Comparison of ENCODE assay signal across 20 mouse cellular contexts in genomic region chr7:39864781-39865180, GRCm38 (mm10).
DNase-seq lines count a peak whose midpoint lies in the region; ATAC-seq and TF ChIP-seq lines count a peak whose summit lies in the region.
"Had no signal": no experiment of that assay in that cellular context is flagged by ENCODE, and none has a peak within 500 bp of the region (broad histone marks: within the 10 kb centered on the region; RNA-seq: fewer than 3 reads in every experiment).

No protein-coding gene starts in this region.

- no peak overlapping the region for H3K4me3 ChIP-seq in kidney, adult 2 months (ENCODE audit: insufficient read depth, low read depth, low read length)
- no peak overlapping the region for H3K4me3 ChIP-seq in kidney, embryonic 16.5 days (ENCODE audit: low read length)
- H3K4me3 ChIP-seq: embryonic facial prominence, embryonic 12.5 days; forebrain, embryonic 15.5 days; heart, embryonic 13.5 days; hindbrain, embryonic 13.5 days had no signal

- no peak for TF ChIP-seq POLR2A in kidney, adult 2 months (IDR thresholded peaks at IDR 0.05; ENCODE audit: low read depth, low read length)

- H3K9ac ChIP-seq in kidney, embryonic 16.5 days (replicated peaks; ENCODE audit: low read length), result no peak overlapping the region
- H3K9ac ChIP-seq: embryonic facial prominence, embryonic 12.5 days; forebrain, embryonic 15.5 days; heart, embryonic 13.5 days; hindbrain, embryonic 13.5 days had no signal

- no peak for ATAC-seq in kidney, embryonic 16.5 days (ENCODE audit: low FRiP score, low TSS enrichment)
- ATAC-seq: activated CD4-positive, CD25-positive, alpha-beta regulatory T cell, adult 4 months; forebrain, embryonic 15.5 days; Patski had no signal

- no peaks in the 10 kb centered on the region for H3K9me3 ChIP-seq in kidney, embryonic 16.5 days (ENCODE audit: low read length)
- H3K9me3 ChIP-seq: embryonic facial prominence, embryonic 12.5 days; forebrain, embryonic 15.5 days; heart, embryonic 13.5 days; hindbrain, embryonic 13.5 days had no signal

- H3K27ac ChIP-seq in kidney, adult 2 months (ENCODE audit: insufficient read depth, low read depth, low read length), result no peak overlapping the region
- no peak overlapping the region for H3K27ac ChIP-seq in kidney, embryonic 16.5 days (ENCODE audit: low read length)
- H3K27ac ChIP-seq: embryonic facial prominence, embryonic 12.5 days; forebrain, embryonic 15.5 days; heart, embryonic 13.5 days; hindbrain, embryonic 13.5 days had no signal

- no peaks in the 10 kb centered on the region for H3K4me1 ChIP-seq in kidney, adult 2 months (ENCODE audit: control insufficient read depth, insufficient read depth, low read length)
- H3K4me1 ChIP-seq in kidney, embryonic 16.5 days (ENCODE audit: insufficient read depth, low read length), result no peaks in the 10 kb centered on the region
- H3K4me1 ChIP-seq: embryonic facial prominence, embryonic 12.5 days; forebrain, embryonic 15.5 days had no signal

- DNase-seq in adrenal gland, adult 2 months, result peak; percentile 18
- DNase-seq in adrenal gland, adult 18-20 months (ENCODE audit: low spot score in 2 of 2), result no peak
- DNase-seq in kidney, adult 2 months, result peak; percentile 55
- peak; percentile 14 for DNase-seq in 3134 (ENCODE audit: extremely low read depth, insufficient read length, low spot score)
- peak; percentile 20 to 46 for DNase-seq in kidney, postnatal 25 days
- DNase-seq in heart, postnatal 4 days, result no peak
- DNase-seq: adrenal gland, postnatal 10 days; cerebellum, adult 11 months; cerebellum, adult 9-10 months; cerebellum, postnatal 25 days; gastrocnemius, postnatal 36 days; heart, postnatal 36 days had no signal

- TF ChIP-seq CTCF in kidney, adult 2 months (conservative IDR thresholded peaks at IDR 0.05; ENCODE audit: insufficient read depth, insufficient read length, low read depth, low read length), result no peak

- no peaks in the 10 kb centered on the region for H3K27me3 ChIP-seq in kidney, adult 2 months (replicated peaks; ENCODE audit: control insufficient read depth, insufficient read depth, low read length)
- no peaks in the 10 kb centered on the region for H3K27me3 ChIP-seq in kidney, embryonic 16.5 days (ENCODE audit: insufficient read depth, low read length)
- H3K27me3 ChIP-seq: CH12.LX; embryonic facial prominence, embryonic 12.5 days; forebrain, embryonic 15.5 days; heart, embryonic 13.5 days; hindbrain, embryonic 13.5 days; Patski had no signal

- 63% methylated on average over 3 of the region's 3 CpGs for WGBS in kidney, adult 2 months
- WGBS in kidney, embryonic 16.5 days, result 82% methylated on average over 3 of the region's 3 CpGs

- no peaks in the 10 kb centered on the region for H3K36me3 ChIP-seq in kidney, adult 2 months (ENCODE audit: control insufficient read depth, insufficient read depth, low read length)
- no peaks in the 10 kb centered on the region for H3K36me3 ChIP-seq in kidney, embryonic 16.5 days (ENCODE audit: insufficient read depth, low read length)
- H3K36me3 ChIP-seq: embryonic facial prominence, embryonic 12.5 days; forebrain, embryonic 15.5 days; heart, embryonic 13.5 days; hindbrain, embryonic 13.5 days had no signal

- no peak overlapping the region for H3K4me2 ChIP-seq in kidney, embryonic 16.5 days (replicated peaks; ENCODE audit: low read depth, low read length)
- H3K4me2 ChIP-seq: embryonic facial prominence, embryonic 12.5 days; forebrain, embryonic 15.5 days; heart, embryonic 13.5 days; hindbrain, embryonic 13.5 days had no signal

Comparison
In these comparisons a context has a peak if more than half of its experiments do, and no peak if none do; other contexts are left out.
1. DNase-seq: peak in adrenal gland, adult 2 months (single experiment), kidney, adult 2 months (single experiment), 3134 (single experiment) and kidney, postnatal 25 days (2 of 2); none in adrenal gland, adult 18-20 months (0 of 2) and heart, postnatal 4 days (single experiment).